Mouse (Mus musculus) kidney, postnatal 4 days (tissue): Measurements from ENCODE around the gene Hcn3.
"Not testable (repeated sequence)": the region's sequence is repeated elsewhere in the genome, so short reads cannot be mapped to it uniquely, and the experiment has no call there.

Experiments
- DNase-seq, 2 experiments: peaks; one replicate each; pipeline ENCODE4 v3.0.0; 2021; ENCODE audit warnings: mixed read lengths in 2 of 2

Hcn3 gene

GRCm38 (mm10) chr3:89179056-89179455 lies 19.1 kb upstream of the Hcn3 start:
- no peak for DNase-seq

GRCm38 (mm10) chr3:89178107-89178385 lies 18.1 kb upstream of the Hcn3 start:
- no peak for DNase-seq

GRCm38 (mm10) chr3:89177242-89178106 lies 17.5 kb upstream of the Hcn3 start, which contains the start of gene Scamp3:
TSS of gene Scamp3 (plus strand) at chr3:89177473.
- DNase-seq = peak; percentile 87 to 91

GRCm38 (mm10) chr3:89176421-89176820 lies 16.4 kb upstream of the Hcn3 start:
- DNase-seq = no peak

GRCm38 (mm10) chr3:89175544-89175943 lies 15.5 kb upstream of the Hcn3 start:
- no peak for DNase-seq

GRCm38 (mm10) chr3:89174844-89175243 lies 14.8 kb upstream of the Hcn3 start:
- no peak for DNase-seq

GRCm38 (mm10) chr3:89166945-89167344 lies 6.9 kb upstream of the Hcn3 start:
- no peak for DNase-seq

- peak in 1 of 2 experiments; percentile 7 for DNase-seq
Observed at GRCm38 (mm10) chr3:89165268-89165870, 5.4 kb upstream of the Hcn3 start.

- peak; percentile 95 to 97 for DNase-seq
Observed at GRCm38 (mm10) chr3:89164506-89165267, 4.7 kb upstream of the Hcn3 start, which contains the start of gene Clk2. TSS of gene Clk2 (plus strand) at chr3:89164795.

- DNase-seq = no peak
Observed at GRCm38 (mm10) chr3:89163643-89164245, 3.7 kb upstream of the Hcn3 start.

GRCm38 (mm10) chr3:89163123-89163522 lies 3.1 kb upstream of the Hcn3 start:
- DNase-seq = no peak

GRCm38 (mm10) chr3:89161786-89162185 lies 1.8 kb upstream of the Hcn3 start:
- no peak for DNase-seq

GRCm38 (mm10) chr3:89161207-89161606 lies 1.2 kb upstream of the Hcn3 start:
- not testable (repeated sequence) for DNase-seq

GRCm38 (mm10) chr3:89159211-89159610 lies 785 bp downstream of the Hcn3 start:
- DNase-seq = peak; percentile 89 to 90

GRCm38 (mm10) chr3:89158651-89159050 lies 1.3 kb downstream of the Hcn3 start:
- DNase-seq = no peak

- no peak for DNase-seq
Observed at GRCm38 (mm10) chr3:89156951-89157350, 3.0 kb downstream of the Hcn3 start.

GRCm38 (mm10) chr3:89152084-89152835 lies 7.7 kb downstream of the Hcn3 start:
- DNase-seq = peak in 1 of 2 experiments; percentile 7

- DNase-seq = peak in 1 of 2 experiments; percentile 7
Observed at GRCm38 (mm10) chr3:89148567-89148966, 11.4 kb downstream of the Hcn3 start.

GRCm38 (mm10) chr3:89147979-89148311 lies 12.1 kb downstream of the Hcn3 start:
- DNase-seq = no peak

GRCm38 (mm10) chr3:89147101-89147978 lies 12.7 kb downstream of the Hcn3 start:
- DNase-seq = peak; percentile 66 to 81

- DNase-seq = no peak
Observed at GRCm38 (mm10) chr3:89145566-89145965, 14.4 kb downstream of the Hcn3 start.
